Mouse (Mus musculus): ENCODE measurements around the gene Gm10720. TPM values are rescaled to one million over a fixed set of nuclear protein-coding genes. Genes with fewer than 3 reads are reported as not detected.
"Not testable (repeated sequence)": the region's sequence is repeated elsewhere in the genome, so short reads cannot be mapped to it uniquely, and the experiment has no call there.

Gene Gm10720
- total RNA-seq, 4 experiments from 2014 or later, result not detected

DNA sequence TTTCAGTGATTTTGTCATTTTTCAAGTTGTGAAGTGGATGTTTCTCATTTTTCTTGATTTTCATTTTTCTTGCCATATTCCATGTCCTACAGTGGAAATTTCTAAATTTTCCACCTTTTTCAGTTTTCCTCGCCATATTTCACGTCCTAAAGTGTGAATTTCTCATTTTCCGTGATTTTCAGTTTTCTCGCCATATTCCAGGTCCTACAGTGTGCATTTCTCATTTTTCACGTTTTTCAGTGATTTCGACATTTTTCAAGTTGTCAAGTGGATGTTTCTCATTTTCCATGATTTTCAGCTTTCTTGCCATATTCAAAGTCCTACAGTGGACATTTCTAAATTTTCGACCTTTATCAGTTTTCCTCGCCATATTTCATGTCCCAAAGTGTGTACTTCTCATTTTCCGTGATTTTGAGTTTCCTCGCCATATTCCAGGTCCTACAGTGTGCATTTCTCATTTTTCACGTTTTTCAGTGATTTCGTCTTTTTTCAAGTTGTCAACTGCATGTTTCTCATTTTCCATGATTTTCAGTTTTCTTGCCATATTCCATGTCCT lies 9.5 kb downstream of the Gm10720 start, which contains the start of gene Gm10717:
Gene Gm10717 (plus strand): TSS at position 506 of the 556 bp plus-strand sequence.
- peak; percentile 14 for DNase-seq (ENCODE audit: low spot score in 2 of 2)

DNA sequence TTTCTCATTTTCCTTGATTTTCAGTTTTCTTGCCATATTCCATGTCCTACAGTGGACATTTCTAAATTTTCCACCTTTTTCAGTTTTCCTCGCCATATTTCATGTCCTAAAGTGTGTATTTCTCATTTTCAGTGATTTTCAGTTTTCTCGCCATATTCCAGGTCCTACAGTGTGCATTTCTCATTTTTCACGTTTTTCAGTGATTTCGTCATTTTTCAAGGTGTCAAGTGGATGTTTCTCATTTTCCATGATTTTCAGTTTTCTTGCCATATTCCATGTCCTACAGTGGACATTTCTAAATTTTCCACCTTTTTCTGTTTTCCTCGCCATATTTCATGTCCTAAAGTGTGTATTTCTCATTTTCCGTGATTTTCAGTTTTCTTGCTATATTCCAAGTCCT lies 10.2 kb downstream of the Gm10720 start:
- peak; percentile 42 to 52 for DNase-seq (ENCODE audit: low spot score in 2 of 2)

DNA sequence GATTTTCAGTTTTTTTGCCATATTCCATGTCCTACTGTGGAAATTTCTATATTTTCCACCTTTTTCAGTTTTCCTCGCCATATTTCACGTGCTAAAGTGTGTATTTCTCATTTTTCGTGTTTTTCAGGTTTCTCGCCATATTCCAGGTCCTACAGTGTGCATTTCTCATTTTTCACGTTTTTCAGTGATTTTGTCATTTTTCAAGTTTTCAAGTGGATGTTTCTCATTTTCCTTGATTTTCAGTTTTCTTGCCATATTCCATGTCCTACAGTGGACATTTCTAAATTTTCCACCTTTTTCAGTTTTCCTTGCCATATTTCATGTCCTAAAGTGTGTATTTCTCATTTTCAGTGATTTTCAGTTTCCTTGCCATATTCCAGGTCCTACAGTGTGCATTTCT lies 10.7 kb downstream of the Gm10720 start:
- DNase-seq (ENCODE audit: low spot score in 2 of 2), result not testable (repeated sequence)

DNA sequence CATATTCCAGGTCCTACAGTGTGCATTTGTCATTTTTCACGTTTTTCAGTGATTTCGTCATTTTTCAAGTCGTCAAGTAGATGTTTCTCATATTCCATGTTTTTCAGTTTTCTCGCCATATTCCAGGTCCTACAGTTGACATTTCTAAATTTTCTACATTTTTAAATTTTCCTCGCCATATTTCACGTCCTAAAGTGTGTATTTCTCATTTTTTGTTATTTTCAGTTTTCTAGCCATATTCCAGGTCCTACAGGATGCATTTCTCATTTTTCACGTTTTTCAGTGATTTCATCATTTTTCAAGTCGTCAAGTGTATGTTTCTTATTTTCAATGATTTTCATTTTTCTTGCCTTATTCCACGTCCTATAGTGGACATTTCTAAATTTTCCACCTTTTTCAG lies 11.3 kb downstream of the Gm10720 start:
- not testable (repeated sequence) for DNase-seq (ENCODE audit: low spot score in 2 of 2)

DNA sequence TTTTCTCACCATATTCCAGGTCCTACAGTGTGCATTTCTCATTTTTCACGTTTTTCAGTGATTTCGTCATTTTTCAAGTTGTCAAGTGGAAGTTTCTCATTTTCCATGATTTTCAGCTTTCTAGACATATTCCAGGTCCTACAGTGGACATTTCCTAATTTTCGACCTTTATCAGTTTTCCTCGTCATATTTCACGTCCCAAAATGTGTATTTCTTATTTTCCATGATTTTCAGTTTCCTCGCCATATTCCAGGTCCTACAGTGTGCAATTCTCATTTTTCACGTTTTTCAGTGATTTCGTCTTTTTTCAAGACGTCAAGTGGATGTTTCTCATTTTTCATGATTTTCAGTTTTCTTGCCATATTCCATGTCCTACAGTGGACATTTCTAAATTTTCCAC lies 11.7 kb downstream of the Gm10720 start:
- DNase-seq (ENCODE audit: low spot score in 2 of 2), result not testable (repeated sequence)

DNA sequence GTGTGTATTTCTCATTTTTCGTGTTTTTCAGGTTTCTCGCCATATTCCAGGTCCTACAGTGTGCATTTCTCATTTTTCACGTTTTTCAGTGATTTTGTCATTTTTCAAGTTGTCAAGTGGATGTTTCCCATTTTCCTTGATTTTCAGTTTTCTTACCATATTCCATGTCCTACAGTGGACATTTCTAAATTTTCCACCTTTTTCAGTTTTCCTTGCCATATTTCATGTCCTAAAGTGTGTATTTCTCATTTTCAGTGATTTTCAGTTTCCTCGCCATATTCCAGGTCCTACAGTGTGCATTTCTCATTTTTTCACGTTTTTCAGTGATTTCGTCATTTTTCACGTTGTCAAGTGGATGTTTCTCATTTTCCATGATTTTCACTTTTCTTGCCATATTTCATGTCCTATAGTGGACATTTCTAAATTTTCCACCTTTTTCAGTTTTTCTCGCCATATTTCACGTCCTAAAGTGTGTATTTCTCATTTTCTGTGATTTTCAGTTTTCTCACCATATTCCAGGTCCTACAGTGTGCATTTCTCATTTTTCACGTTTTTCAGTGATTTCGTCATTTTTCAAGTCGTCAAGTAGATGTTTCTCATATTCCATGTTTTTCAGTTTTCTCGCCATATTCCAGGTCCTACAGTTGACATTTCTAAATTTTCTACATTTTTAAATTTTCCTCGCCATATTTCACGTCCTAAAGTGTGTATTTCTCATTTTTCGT lies 14.0 kb downstream of the Gm10720 start:
- DNase-seq (ENCODE audit: low spot score in 2 of 2), result peak; percentile 31 to 34

DNA sequence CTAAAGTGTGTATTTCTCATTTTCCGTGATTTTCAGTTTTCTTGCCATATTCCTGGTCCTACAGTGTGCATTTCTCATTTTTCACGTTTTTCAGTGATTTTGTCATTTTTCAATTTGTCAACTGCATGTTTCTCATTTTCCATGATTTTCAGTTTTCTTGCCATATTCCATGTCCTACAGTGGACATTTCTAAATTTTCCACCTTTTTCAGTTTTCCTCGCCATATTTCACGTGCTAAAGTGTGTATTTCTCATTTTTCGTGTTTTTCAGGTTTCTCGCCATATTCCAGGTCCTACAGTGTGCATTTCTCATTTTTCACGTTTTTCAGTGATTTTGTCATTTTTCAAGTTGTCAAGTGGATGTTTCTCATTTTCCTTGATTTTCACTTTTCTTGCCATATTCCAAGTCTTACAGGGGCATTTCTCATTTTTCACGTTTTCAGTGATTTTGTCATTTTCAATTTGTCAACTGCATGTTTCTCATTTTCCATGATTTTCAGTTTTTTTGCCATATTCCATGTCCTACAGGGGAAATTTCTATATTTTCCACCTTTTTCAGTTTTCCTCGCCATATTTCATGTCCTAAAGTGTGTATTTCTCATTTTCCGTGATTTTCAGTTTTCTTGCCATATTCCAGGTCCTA lies 15.3 kb downstream of the Gm10720 start:
- DNase-seq (ENCODE audit: low spot score in 2 of 2), result not testable (repeated sequence)

DNA sequence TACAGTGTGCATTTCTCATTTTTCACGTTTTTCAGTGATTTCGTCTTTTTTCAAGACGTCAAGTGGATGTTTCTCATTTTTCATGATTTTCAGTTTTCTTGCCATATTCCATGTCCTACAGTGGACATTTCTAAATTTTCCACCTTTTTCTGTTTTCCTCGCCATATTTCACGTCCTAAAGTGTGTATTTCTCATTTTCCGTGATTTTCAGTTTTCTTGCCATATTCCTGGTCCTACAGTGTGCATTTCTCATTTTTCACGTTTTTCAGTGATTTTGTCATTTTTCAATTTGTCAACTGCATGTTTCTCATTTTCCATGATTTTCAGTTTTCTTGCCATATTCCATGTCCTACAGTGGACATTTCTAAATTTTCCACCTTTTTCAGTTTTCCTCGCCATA lies 18.8 kb downstream of the Gm10720 start, which contains the start of gene Gm17535:
Gene Gm17535 (plus strand): TSS at position 301 of the 400 bp plus-strand sequence.
- DNase-seq (ENCODE audit: low spot score in 2 of 2), result not testable (repeated sequence)

DNA sequence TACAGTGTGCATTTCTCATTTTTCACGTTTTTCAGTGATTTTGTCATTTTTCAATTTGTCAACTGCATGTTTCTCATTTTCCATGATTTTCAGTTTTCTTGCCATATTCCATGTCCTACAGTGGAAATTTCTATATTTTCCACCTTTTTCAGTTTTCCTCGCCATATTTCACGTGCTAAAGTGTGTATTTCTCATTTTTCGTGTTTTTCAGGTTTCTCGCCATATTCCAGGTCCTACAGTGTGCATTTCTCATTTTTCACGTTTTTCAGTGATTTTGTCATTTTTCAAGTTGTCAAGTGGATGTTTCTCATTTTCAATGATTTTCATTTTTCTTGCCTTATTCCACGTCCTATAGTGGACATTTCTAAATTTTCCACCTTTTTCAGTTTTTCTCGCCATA lies 21.1 kb downstream of the Gm10720 start, which contains the start of gene Gm10715:
Gene Gm10715 (plus strand): TSS at position 301 of the 400 bp plus-strand sequence.
- not testable (repeated sequence) for DNase-seq (ENCODE audit: low spot score in 2 of 2)

DNA sequence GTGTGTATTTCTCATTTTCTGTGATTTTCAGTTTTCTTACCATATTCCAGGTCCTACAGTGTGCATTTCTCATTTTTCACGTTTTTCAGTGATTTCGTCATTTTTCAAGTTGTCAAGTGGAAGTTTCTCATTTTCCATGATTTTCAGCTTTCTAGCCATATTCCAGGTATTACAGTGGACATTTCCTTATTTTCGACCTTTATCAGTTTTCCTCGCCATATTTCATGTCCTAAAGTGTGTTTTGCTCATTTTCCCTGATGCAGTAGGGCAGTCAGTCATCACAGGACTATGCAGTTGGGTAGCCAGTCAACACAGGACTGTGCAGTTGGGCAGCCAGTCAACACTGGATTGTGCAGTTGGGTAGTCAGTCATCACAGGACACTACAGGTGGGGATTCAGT lies 22.7 kb downstream of the Gm10720 start:
- not testable (repeated sequence) for DNase-seq (ENCODE audit: low spot score in 2 of 2)

Small RNAs within 50 kb of the gene (microRNA-seq; reads per million reads assigned to microRNA genes)
- 0 reads per million in 2 experiments for gene Mir101c

Other genes with a start within 250 kb of the Gm10720 start
- gene Gm10722, start 14.7 kb upstream of the Gm10720 start, total RNA-seq (2022), result not detected
- gene Gm11168, start 12.3 kb upstream of the Gm10720 start, total RNA-seq (2022), result not detected
- gene Gm10721, start 2.5 kb upstream of the Gm10720 start, total RNA-seq (2022), result under 1 TPM in 2 of 4 experiments, not detected in 2; 0.55 to 0.61 TPM
- gene Gm10719, start 1.8 kb downstream of the Gm10720 start, total RNA-seq (2022), result 1 to 10 TPM in 1 of 4 experiments, under 1 TPM in 2, not detected in 1; 0.52 to 1.4 (median 0.75) TPM
- gene Gm10718, start 7.9 kb downstream of the Gm10720 start, total RNA-seq (2022), result under 1 TPM in 2 of 4 experiments, not detected in 2; 0.68 to 0.81 TPM
- not detected for gene Gm10717, start 9.8 kb downstream of the Gm10720 start, total RNA-seq (2022)
- not detected for gene Gm17535, start 18.9 kb downstream of the Gm10720 start, total RNA-seq (2022)
- under 1 TPM in 1 of 4 experiments, not detected in 3; 0.52 TPM for gene Gm10715, start 21.2 kb downstream of the Gm10720 start, total RNA-seq (2022)

Measured in layer of hippocampus, adult 8-10 months (tissue).